Mouse (Mus musculus): ENCODE results near the gene Scn1b. TPM values are rescaled to one million over a fixed set of nuclear protein-coding genes. Genes with fewer than 3 reads are reported as not detected.

The Scn1b gene
- polyA plus RNA-seq, 1 experiment from 2014 or later: 2.8 TPM

DNA sequence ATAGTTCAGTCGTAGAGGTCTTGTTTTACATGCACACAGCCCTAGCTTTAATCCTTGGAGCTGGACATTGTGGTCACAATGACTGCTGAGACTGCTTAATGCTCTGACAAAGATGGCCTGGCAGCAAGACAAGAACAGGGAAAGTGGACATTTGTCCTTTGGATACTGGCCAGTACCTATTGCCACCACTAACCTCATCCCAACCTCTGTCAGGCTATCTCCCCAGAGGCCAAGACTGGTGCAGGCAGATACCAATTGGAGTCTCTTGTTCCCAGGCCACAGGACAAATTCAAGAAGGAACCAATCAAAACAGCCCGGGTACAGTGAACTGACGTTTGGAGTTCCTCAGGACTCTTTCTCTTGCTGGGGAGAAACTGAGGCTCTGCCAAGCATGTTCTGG, 38.6 kb downstream of the Scn1b start:
- WGBS: 80% methylated on average over 3 of the region's 3 CpGs
- H3K27me3 ChIP-seq (replicated peaks): no peaks in the 10 kb centered on the region
- H3K27ac ChIP-seq: no peak overlapping the region
- no peak overlapping the region for H3K4me2 ChIP-seq (replicated peaks)
- H3K9ac ChIP-seq: no peak overlapping the region
- 0 out of 2 replicates have a peak, but pooled peaks cover 4% of the 10 kb centered on the region for H3K9me3 ChIP-seq
- ATAC-seq (ENCODE audit: low FRiP score, low read depth): no peak
- H3K4me1 ChIP-seq: 0 out of 2 replicates have a peak, but pooled peaks cover under 1% of the 10 kb centered on the region
- H3K36me3 ChIP-seq: no peaks in the 10 kb centered on the region
- no peak overlapping the region for H3K4me3 ChIP-seq

DNA sequence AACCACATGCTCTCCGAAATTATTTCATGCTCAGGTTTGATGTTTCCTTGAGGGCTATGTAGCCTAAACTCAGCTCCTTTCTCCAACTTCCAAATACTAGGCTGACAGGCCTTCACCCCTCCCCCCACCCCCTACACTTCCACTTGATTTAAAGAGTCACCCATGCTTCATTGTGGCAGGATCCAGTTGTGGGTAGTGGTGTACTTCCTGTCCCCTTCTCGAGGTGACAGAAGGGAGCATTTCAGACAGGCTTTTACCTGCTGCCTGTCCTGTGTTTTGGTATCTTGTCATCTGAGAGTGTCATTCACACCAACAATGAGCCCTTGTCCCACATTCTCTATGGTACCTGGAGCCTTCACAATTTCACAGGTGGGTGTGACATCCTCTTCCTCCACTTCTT, 39.5 kb downstream of the Scn1b start:
- ATAC-seq (ENCODE audit: low FRiP score, low read depth): no peak
- no peaks in the 10 kb centered on the region for H3K27me3 ChIP-seq (replicated peaks)
- 68% methylated on average over 2 of the region's 2 CpGs for WGBS
- no peaks in the 10 kb centered on the region for H3K36me3 ChIP-seq
- H3K9me3 ChIP-seq: 0 out of 2 replicates have a peak, but pooled peaks cover 4% of the 10 kb centered on the region
- no peak overlapping the region for H3K27ac ChIP-seq
- H3K4me1 ChIP-seq: peaks cover 7% of the 10 kb centered on the region; the same call in 1 of the 2 replicates
- H3K4me3 ChIP-seq: no peak overlapping the region
- no peak overlapping the region for H3K4me2 ChIP-seq (replicated peaks)
- H3K9ac ChIP-seq: no peak overlapping the region

DNA sequence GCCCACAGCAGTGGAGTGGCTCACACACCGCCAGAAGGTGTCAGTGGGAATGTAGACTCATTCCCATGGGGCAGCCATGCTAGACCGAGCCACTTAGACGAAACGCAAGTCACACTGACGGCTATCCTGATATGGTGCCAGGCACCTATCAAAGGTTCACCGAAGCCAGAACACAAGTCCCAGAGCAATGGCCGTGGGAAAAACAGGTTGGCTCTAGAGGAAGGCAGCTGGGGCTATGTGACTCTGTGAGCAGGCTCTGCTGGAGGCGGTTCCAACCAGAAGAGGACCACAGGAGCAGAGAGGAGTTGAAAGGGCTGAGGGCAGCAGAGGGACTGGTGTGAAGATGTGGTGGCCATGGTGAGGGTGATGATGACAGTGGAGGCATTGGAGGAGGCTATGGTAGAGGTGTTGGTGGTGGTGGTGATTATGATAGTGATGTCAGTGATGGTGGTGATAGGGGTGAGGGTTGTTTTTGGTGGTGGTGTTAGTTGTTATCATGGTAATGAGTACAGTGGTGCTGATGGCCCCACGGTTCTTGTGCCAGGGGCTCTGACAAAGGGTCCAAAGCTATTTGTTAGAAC, 40.5 kb downstream of the Scn1b start:
- Histone ChIP-seq H3K4me3 (no peak overlapping the region), H3K27ac (no peak overlapping the region), H3K27me3 (replicated peaks) (no peaks in the 10 kb centered on the region), H3K9me3 (0 out of 2 replicates have a peak, but pooled peaks cover 4% of the 10 kb centered on the region), H3K36me3 (no peaks in the 10 kb centered on the region), H3K9ac (no peak overlapping the region), H3K4me1 (peaks cover 7% of the 10 kb centered on the region; the same call in 1 of the 2 replicates), H3K4me2 (replicated peaks) (no peak overlapping the region)
- no peak for ATAC-seq (ENCODE audit: low FRiP score, low read depth)
- 89% methylated on average over 9 of the region's 9 CpGs for WGBS

DNA sequence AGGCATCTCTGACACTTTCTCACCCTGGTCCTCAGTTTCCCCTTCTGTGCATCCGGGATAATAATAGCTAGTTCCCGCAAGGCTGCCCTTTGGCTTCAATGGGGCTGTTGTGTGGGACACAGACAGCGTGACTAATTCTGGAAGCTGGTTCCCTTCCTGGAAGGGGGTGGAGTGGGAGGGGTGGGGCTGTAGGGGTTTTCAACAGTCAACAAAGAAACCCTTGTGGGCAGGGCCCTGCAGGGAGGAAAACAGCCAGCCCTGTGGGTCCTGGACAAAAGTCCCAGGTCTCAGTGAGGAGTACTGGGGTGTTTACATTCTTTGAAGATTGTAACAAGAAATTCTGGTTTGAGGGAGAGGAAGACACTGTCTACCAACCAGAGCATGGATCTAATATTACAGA, 41.6 kb downstream of the Scn1b start:
- H3K4me1 ChIP-seq: peaks cover 7% of the 10 kb centered on the region; the same call in 1 of the 2 replicates
- H3K9me3 ChIP-seq: 0 out of 2 replicates have a peak, but pooled peaks cover 4% of the 10 kb centered on the region
- H3K4me3 ChIP-seq: no peak overlapping the region
- no peaks in the 10 kb centered on the region for H3K27me3 ChIP-seq (replicated peaks)
- no peak overlapping the region for H3K9ac ChIP-seq
- no peak for ATAC-seq (ENCODE audit: low FRiP score, low read depth)
- 23% methylated on average over 3 of the region's 3 CpGs for WGBS
- no peak overlapping the region for H3K27ac ChIP-seq
- no peaks in the 10 kb centered on the region for H3K36me3 ChIP-seq
- no peak overlapping the region for H3K4me2 ChIP-seq (replicated peaks)

DNA sequence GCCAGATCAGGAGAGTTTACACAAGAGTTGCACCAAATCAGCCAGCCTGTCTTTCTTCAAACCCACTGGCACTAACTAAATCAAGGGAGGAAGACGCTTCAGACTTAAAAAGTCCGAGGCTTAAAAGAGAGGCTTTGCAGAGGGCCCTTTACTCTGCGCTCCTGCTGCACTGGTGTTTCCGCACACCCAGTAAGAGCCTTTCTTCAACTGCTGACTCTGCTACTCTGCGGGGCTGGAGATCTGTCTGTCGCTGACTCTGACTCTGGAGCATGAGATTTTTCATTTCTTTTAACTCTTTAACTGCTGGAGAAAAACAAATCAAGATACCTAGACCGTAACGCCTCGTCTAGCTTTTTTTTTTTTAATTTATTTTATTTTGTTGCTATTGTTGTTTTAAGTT, 42.7 kb downstream of the Scn1b start:
- Histone ChIP-seq H3K4me3 (no peak overlapping the region), H3K27ac (no peak overlapping the region), H3K36me3 (no peaks in the 10 kb centered on the region), H3K9ac (no peak overlapping the region), H3K27me3 (replicated peaks) (no peaks in the 10 kb centered on the region), H3K4me1 (peaks cover 7% of the 10 kb centered on the region; the same call in 1 of the 2 replicates), H3K9me3 (0 out of 2 replicates have a peak, but pooled peaks cover 4% of the 10 kb centered on the region), H3K4me2 (replicated peaks) (no peak overlapping the region)
- no peak for ATAC-seq (ENCODE audit: low FRiP score, low read depth)
- 60% methylated on average over 9 of the region's 9 CpGs for WGBS

DNA sequence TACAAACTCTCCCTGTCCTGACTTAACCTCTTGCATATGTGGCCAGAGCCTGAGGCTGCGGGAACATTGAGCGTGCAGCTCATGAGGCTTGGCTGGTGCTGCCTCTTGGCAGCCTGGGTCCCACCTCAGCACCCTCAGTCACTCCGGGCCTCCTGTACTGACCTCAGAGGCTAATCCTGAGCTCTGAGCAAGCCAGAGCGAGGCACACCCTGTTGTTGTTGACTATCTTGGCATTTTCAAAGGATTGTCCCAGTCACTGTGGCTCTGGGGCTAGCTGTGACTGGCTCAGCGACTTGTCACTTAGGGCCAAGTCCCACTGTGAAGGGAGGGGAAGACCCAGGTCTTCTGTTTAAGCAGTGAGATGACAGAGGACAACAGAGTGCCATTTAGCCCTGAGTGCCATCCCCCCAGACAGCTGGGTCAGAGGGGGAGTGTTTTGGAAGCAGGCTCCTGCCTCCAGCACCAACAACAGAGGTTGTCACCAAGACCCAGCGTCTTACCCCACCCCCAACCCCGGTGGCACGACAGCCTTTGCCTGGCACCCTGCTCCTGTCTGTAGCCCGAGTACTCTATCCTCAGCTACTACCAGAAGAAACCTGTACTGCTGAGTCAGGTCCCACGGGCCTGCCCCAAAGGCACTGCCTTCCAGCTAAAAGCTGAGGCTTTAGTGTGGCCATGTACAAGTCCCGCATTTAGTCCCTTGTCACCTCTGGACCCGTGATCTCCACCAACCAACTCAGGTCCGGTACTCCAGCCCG, 43.8 kb downstream of the Scn1b start:
- Histone ChIP-seq H3K9ac (no peak overlapping the region), H3K4me1 (peaks cover 9% of the 10 kb centered on the region; the same call in 1 of the 2 replicates), H3K27ac (no peak overlapping the region), H3K36me3 (no peaks in the 10 kb centered on the region), H3K4me2 (replicated peaks) (no peak overlapping the region), H3K27me3 (replicated peaks) (no peaks in the 10 kb centered on the region), H3K9me3 (0 out of 2 replicates have a peak, but pooled peaks cover 4% of the 10 kb centered on the region), H3K4me3 (no peak overlapping the region)
- ATAC-seq (ENCODE audit: low FRiP score, low read depth): 0 out of 2 replicates have a peak, but pooled peaks have one; percentile 19
- 63% methylated on average over 14 of the region's 14 CpGs for WGBS

DNA sequence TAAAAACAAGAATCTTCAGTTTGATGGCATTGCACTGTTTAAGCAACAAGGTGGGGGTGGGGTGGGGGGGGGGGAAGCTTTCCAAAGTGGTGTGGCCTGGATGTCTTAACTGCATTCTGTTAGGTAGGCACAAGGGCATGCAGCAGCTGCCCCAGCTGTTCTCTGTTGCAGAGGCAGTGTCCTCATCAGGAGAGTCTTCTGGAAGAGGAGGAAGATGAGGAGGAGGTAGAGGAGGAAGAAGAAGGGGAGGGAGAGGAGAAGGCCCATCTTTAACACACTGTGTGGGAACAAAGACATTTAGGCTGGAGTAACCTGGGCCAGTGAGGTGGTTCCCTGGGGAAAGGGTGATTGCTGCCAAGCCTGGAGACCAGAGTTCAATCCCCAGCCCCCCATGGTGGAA, 44.7 kb downstream of the Scn1b start:
- no peak overlapping the region for H3K4me3 ChIP-seq
- H3K4me1 ChIP-seq: peaks cover 17% of the 10 kb centered on the region; the same call in 1 of the 2 replicates
- no peak overlapping the region for H3K4me2 ChIP-seq (replicated peaks)
- no peaks in the 10 kb centered on the region for H3K36me3 ChIP-seq
- no peak overlapping the region for H3K9ac ChIP-seq
- no peaks in the 10 kb centered on the region for H3K27me3 ChIP-seq (replicated peaks)
- 0 out of 2 replicates have a peak, but pooled peaks cover 4% of the 10 kb centered on the region for H3K9me3 ChIP-seq
- ATAC-seq (ENCODE audit: low FRiP score, low read depth): no peak
- no peak overlapping the region for H3K27ac ChIP-seq

DNA sequence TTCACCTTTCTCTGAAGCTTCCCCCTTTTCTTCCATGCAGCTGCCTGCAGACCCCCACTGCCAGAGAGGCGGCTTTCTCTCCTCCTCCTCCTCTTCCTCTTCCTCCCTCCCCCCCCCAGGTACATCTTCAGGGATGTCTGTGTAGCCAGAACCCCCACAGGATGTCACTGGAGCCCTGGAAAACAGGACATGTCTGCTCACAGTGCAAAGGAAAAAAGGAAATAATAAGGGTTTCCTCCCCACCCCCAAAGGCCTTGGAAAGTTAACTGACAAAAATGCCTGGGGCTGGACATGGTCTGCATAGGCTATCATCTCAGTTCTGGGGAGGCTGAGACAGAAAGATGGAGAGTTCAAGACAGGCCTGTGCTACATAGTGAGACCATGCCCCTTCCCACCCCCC, 45.7 kb downstream of the Scn1b start:
- Histone ChIP-seq H3K27me3 (replicated peaks) (no peaks in the 10 kb centered on the region), H3K9ac (no peak overlapping the region), H3K9me3 (0 out of 2 replicates have a peak, but pooled peaks cover 4% of the 10 kb centered on the region), H3K36me3 (no peaks in the 10 kb centered on the region), H3K4me3 (no peak overlapping the region), H3K4me1 (peaks cover 17% of the 10 kb centered on the region; the same call in 1 of the 2 replicates), H3K4me2 (replicated peaks) (no peak overlapping the region), H3K27ac (no peak overlapping the region)
- no peak for ATAC-seq (ENCODE audit: low FRiP score, low read depth)
- 32% methylated on average over 1 of the region's 1 CpGs for WGBS

DNA sequence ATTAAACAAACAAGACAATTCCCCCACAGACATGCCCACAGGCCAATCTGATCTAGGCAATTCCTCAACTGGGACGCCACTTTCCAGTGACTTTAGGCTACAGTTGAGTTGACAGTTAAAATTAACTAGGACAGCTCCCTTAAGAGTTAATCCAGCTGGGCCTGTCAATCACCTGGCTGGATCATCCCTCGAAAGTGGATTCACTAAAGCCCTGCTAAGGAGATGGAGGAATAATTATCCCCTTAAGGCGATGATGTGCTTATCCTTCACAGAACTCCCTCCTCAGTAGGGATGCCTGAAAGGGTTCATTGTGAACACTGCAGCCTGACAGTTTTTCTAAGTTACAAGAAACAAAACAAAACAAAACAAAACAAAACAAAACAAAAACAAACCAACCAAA, 46.2 kb downstream of the Scn1b start:
- Histone ChIP-seq H3K27me3 (replicated peaks) (no peaks in the 10 kb centered on the region), H3K9me3 (no peaks in the 10 kb centered on the region), H3K27ac (no peak overlapping the region), H3K9ac (no peak overlapping the region), H3K4me3 (no peak overlapping the region), H3K36me3 (no peaks in the 10 kb centered on the region), H3K4me1 (peaks cover 17% of the 10 kb centered on the region; the same call in 1 of the 2 replicates), H3K4me2 (replicated peaks) (no peak overlapping the region)
- no peak for ATAC-seq (ENCODE audit: low FRiP score, low read depth)
- 60% methylated on average over 3 of the region's 3 CpGs for WGBS

DNA sequence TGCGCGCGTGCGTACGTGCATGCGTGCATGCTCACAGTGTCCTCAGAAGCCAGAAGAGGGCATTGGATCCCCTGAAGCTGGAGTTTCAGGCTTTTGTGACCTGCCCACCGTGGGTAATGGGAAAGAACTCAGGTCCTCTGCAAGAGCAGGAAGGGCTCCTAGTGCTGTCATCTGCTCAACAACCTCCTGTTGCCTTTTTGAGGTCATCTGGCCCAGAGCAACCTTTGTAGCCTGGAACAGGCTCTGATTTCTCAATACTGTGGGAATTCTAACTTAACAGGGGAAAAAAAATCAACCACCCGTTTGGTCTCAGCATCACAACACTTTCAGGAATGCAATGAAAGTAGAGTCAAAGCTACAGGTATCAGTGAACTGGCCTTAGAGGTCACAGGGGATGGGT, 47.1 kb downstream of the Scn1b start:
- no peak overlapping the region for H3K4me3 ChIP-seq
- H3K4me2 ChIP-seq (replicated peaks): no peak overlapping the region
- no peak overlapping the region for H3K27ac ChIP-seq
- no peaks in the 10 kb centered on the region for H3K9me3 ChIP-seq
- H3K36me3 ChIP-seq: no peaks in the 10 kb centered on the region
- no peaks in the 10 kb centered on the region for H3K27me3 ChIP-seq (replicated peaks)
- H3K4me1 ChIP-seq: peaks cover 17% of the 10 kb centered on the region; the same call in 1 of the 2 replicates
- no peak for ATAC-seq (ENCODE audit: low FRiP score, low read depth)
- 88% methylated on average over 8 of the region's 8 CpGs for WGBS
- H3K9ac ChIP-seq: no peak overlapping the region

DNA sequence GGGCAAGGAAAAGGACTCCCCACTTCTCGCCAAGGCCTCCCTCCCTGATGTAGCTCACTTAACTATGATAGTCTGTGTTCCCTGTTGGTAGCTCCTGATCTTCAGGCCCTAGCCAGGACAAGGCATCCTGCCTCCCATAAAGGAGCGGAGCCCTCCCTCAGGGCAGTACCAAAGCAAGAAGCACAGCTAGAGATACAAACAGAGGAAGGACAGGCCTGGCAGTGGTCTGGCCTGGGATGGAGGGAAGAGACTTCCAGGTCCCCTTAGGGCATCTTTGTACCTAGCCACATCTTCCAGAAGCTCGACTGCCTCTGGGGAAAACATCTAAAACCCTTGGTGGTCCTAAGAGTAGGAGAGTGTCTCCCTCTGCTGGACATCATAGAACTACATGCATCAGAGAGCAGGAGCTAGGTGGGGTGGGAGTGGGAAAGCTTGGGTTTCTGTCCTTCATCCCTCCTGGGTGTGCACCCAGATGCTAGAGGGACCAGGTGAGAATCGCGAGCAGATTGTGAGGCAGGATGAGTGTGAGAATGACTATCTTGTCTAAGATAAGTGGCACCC, 48.8 kb downstream of the Scn1b start:
- no peak for ATAC-seq (ENCODE audit: low FRiP score, low read depth)
- Histone ChIP-seq H3K9me3 (no peaks in the 10 kb centered on the region), H3K36me3 (no peaks in the 10 kb centered on the region), H3K27me3 (replicated peaks) (no peaks in the 10 kb centered on the region), H3K27ac (no peak overlapping the region), H3K4me3 (no peak overlapping the region), H3K4me2 (replicated peaks) (no peak overlapping the region), H3K4me1 (peaks cover 14% of the 10 kb centered on the region; the same call in 1 of the 2 replicates), H3K9ac (no peak overlapping the region)
- 44% methylated on average over 5 of the region's 5 CpGs for WGBS

DNA sequence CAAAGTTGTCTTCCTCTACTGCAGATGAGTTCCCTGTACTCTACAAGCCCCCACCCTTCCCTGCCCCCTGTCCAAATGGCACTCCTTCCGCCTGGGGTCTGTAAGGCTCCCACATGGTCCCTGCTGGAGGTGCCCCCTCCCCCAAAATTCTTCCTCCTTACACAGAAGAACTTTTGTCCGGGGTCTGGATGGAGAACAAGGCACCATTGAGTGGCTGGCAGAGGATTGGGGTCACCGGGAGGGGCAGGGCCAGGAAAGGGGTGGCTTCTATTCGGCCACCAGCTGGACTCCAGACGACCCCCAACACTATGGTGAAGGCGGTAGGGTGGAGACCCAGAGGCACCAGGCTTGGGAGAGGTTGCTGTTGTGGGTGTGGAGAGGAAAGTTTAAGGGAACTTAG, 49.3 kb downstream of the Scn1b start:
- no peak overlapping the region for H3K9ac ChIP-seq
- no peak overlapping the region for H3K27ac ChIP-seq
- H3K4me3 ChIP-seq: no peak overlapping the region
- no peaks in the 10 kb centered on the region for H3K27me3 ChIP-seq (replicated peaks)
- no peaks in the 10 kb centered on the region for H3K36me3 ChIP-seq
- H3K4me1 ChIP-seq: peaks cover 13% of the 10 kb centered on the region; the same call in 1 of the 2 replicates
- ATAC-seq (ENCODE audit: low FRiP score, low read depth): no peak
- no peaks in the 10 kb centered on the region for H3K9me3 ChIP-seq
- H3K4me2 ChIP-seq (replicated peaks): no peak overlapping the region
- WGBS: 40% methylated on average over 6 of the region's 6 CpGs

All from neural tube, embryonic 12.5 days (tissue).